11 mouse cellular contexts compared by ENCODE assay signal in genomic region chr3:62505166-62505900, GRCm38 (mm10). TPM values are rescaled to one million over a fixed set of nuclear protein-coding genes. Genes with fewer than 3 reads are reported as not detected.
A peak's percentile ranks its signal among the peaks of the same experiment; 100 is the strongest.
DNase-seq lines count a peak whose midpoint lies in the region; ATAC-seq and TF ChIP-seq lines count a peak whose summit lies in the region.
"Had no signal": no experiment of that assay in that cellular context is flagged by ENCODE, and none has a peak within 500 bp of the region (broad histone marks: within the 10 kb centered on the region; RNA-seq: fewer than 3 reads in every experiment).

No protein-coding gene starts in this region.

- H3K9ac ChIP-seq in heart, embryonic 16.5 days (ENCODE audit: low read length): no peak overlapping the region
- H3K9ac ChIP-seq in liver, embryonic 16.5 days (ENCODE audit: low read depth, low read length): no peak overlapping the region

- intact Hi-C loops in gastrocnemius, adult 2 months (cut with DNase I): no loop called here
- intact Hi-C loops in gastrocnemius, postnatal 36 days (cut with DNase I): no loop called here

- H3K9me3 ChIP-seq in E14TG2a.4 (ENCODE audit: low read length): peaks cover 4% of the 10 kb centered on the region; the same call in 1 of the 2 replicates
- H3K9me3 ChIP-seq in heart, embryonic 16.5 days (replicated peaks; ENCODE audit: control insufficient read depth, low read length): no peaks in the 10 kb centered on the region
- H3K9me3 ChIP-seq in liver, embryonic 16.5 days (replicated peaks; ENCODE audit: control insufficient read depth, low read length): no peaks in the 10 kb centered on the region

- no peak for TF ChIP-seq POLR2A in kidney, adult 2 months (IDR thresholded peaks at IDR 0.05; ENCODE audit: low read depth, low read length)

- H3K4me2 ChIP-seq in heart, embryonic 16.5 days (ENCODE audit: low read depth, low read length): peak overlapping the region; percentile 73
- peak overlapping the region; percentile 66 for H3K4me2 ChIP-seq in liver, embryonic 16.5 days (ENCODE audit: low read depth, low read length)

- H3K4me3 ChIP-seq in gastrocnemius, adult 2 months: peak overlapping the region; percentile 79
- H3K4me3 ChIP-seq in E14TG2a.4 (replicated peaks; ENCODE audit: low read length): peak overlapping the region; percentile 91
- peak overlapping the region; percentile 82 for H3K4me3 ChIP-seq in heart, embryonic 16.5 days (ENCODE audit: low read length)
- peak overlapping the region; percentile 97 for H3K4me3 ChIP-seq in liver, embryonic 16.5 days (ENCODE audit: low read depth, low read length)
- H3K4me3 ChIP-seq in kidney, adult 2 months (ENCODE audit: insufficient read depth, low read depth, low read length): no peak overlapping the region

- WGBS in heart, embryonic 16.5 days: 70% methylated on average over 5 of the region's 5 CpGs
- 50% methylated on average over 5 of the region's 5 CpGs for WGBS in liver, embryonic 16.5 days (ENCODE audit: insufficient replicate concordance)
- WGBS in kidney, adult 2 months: 68% methylated on average over 5 of the region's 5 CpGs

- H3K4me1 ChIP-seq in E14TG2a.4 (replicated peaks; ENCODE audit: low read depth, low read length): peaks cover 15% of the 10 kb centered on the region
- peaks cover 9% of the 10 kb centered on the region for H3K4me1 ChIP-seq in heart, embryonic 16.5 days (ENCODE audit: control insufficient read depth, insufficient read depth, low read length)
- H3K4me1 ChIP-seq in liver, embryonic 16.5 days (ENCODE audit: control insufficient read depth, low read depth, low read length): peaks cover 8% of the 10 kb centered on the region
- peaks cover 5% of the 10 kb centered on the region; the same call in 1 of the 2 replicates for H3K4me1 ChIP-seq in kidney, adult 2 months (ENCODE audit: control insufficient read depth, insufficient read depth, low read length)

- no peaks in the 10 kb centered on the region for H3K27me3 ChIP-seq in E14TG2a.4 (ENCODE audit: insufficient read depth, low read length)
- H3K27me3 ChIP-seq in heart, embryonic 16.5 days (ENCODE audit: control insufficient read depth, insufficient read depth, low read length): no peaks in the 10 kb centered on the region
- H3K27me3 ChIP-seq in liver, embryonic 16.5 days (ENCODE audit: control insufficient read depth, insufficient read depth, low read depth, low read length): no peaks in the 10 kb centered on the region
- no peaks in the 10 kb centered on the region for H3K27me3 ChIP-seq in kidney, adult 2 months (replicated peaks; ENCODE audit: control insufficient read depth, insufficient read depth, low read length)

- H3K36me3 ChIP-seq in E14TG2a.4 (ENCODE audit: insufficient read depth, low read length): peaks cover 23% of the 10 kb centered on the region
- peaks cover 7% of the 10 kb centered on the region for H3K36me3 ChIP-seq in heart, embryonic 16.5 days (ENCODE audit: control insufficient read depth, insufficient read depth)
- H3K36me3 ChIP-seq in liver, embryonic 16.5 days (ENCODE audit: control insufficient read depth, insufficient read depth): peaks cover 10% of the 10 kb centered on the region
- peaks cover 1% of the 10 kb centered on the region; the same call in 1 of the 2 replicates for H3K36me3 ChIP-seq in kidney, adult 2 months (ENCODE audit: control insufficient read depth, insufficient read depth, low read length)

- H3K27ac ChIP-seq in gastrocnemius, adult 2 months: no peak overlapping the region
- no peak overlapping the region for H3K27ac ChIP-seq in heart, embryonic 16.5 days (ENCODE audit: low read length)
- no peak overlapping the region for H3K27ac ChIP-seq in liver, embryonic 16.5 days (ENCODE audit: low read length)
- no peak overlapping the region for H3K27ac ChIP-seq in kidney, adult 2 months (ENCODE audit: insufficient read depth, low read depth, low read length)

- DNase-seq in gastrocnemius, adult 2 months: no peak
- DNase-seq in gastrocnemius, postnatal 36 days: no peak
- no peak for DNase-seq in c-Kit-positive CD71-positive TER-119-positive erythroid progenitor cells, embryonic 14.5 days (ENCODE audit: low spot score)
- no peak for DNase-seq in cerebellum, adult 11 months
- DNase-seq in kidney, adult 2 months: no peak
- DNase-seq: cerebellum, adult 9-11 months; lung, postnatal 14 days; thymus, postnatal 4 days had no signal

- no peak for TF ChIP-seq CTCF in gastrocnemius, adult 2 months (IDR thresholded peaks at IDR 0.05)
- TF ChIP-seq CTCF in E14TG2a.4 (conservative IDR thresholded peaks at IDR 0.05; ENCODE audit: low read length): no peak
- no peak for TF ChIP-seq CTCF in kidney, adult 2 months (conservative IDR thresholded peaks at IDR 0.05; ENCODE audit: insufficient read depth, insufficient read length, low read depth, low read length)

- ATAC-seq in heart, embryonic 16.5 days (replicated peaks; ENCODE audit: extremely low read depth, insufficient read depth, low FRiP score): no peak
- peak; percentile 22 for ATAC-seq in liver, embryonic 16.5 days (ENCODE audit: low read depth)

RNA-seq across cellular contexts. Expression of gene Dhx36, which starts 1.5 kb away (rescaled TPM):
- total RNA-seq in gastrocnemius, adult 2 months (2021): 10 to 100 TPM; 15.8 to 17.2 TPM
- 10 to 100 TPM; 11.1 to 15.3 TPM for total RNA-seq in gastrocnemius, postnatal 36 days (2021)
- 15.1 and 16.5 TPM in 2 replicates for polyA plus RNA-seq in heart, embryonic 16.5 days (2015; fragmentation: Nextera tagmentation; extraction: Ambion mirVana)
- polyA plus RNA-seq in liver, embryonic 16.5 days (2015; fragmentation: Nextera tagmentation; extraction: Ambion mirVana): 5.2 and 5.3 TPM in 2 replicates
- 3.7 and 5.2 TPM in 2 replicates for polyA plus RNA-seq in kidney, adult 2 months (2012; rRNA removed)
